Mouse (Mus musculus): ENCODE data around the gene Fam71a. TPM values are rescaled to one million over a fixed set of nuclear protein-coding genes. Genes with fewer than 3 reads are reported as not detected.

Fam71a gene
- total and polyA plus RNA-seq, 3 experiments: not detected

DNA sequence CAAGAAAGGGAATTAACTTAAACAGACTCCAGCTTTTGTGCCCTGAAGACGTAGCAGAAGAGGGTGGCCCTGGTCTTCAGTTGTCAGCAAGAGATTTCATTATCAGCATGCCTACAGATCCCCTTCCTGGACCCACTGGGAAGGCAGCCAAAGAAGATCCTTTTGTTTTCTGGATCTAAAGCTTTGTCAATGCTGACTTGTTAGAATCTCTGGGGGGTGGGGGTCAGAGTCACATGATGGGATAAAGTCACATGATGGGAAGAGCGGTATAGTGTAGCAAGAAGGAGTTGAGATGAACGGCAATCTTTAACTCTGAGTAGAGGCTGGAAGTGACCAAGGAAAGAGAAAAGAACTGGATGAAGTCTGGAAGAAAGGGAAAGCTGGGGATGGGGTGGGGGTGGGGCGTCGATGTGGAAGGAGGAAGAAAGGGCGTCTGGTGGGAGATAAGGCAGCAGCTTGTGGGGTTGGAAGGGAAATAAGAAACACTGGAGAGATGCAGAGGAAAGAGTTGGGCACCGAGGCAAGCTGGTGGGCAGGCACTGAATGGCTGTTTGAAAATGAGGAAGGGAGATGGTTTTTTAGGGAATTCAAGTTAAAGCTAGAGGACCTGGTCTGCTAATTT lies 25.6 kb downstream of the Fam71a start:
- no peak overlapping the region for H3K9ac ChIP-seq (ENCODE audit: insufficient read depth, low read depth)
- H3K4me2 ChIP-seq (ENCODE audit: insufficient read depth, low read depth, poor library complexity, severe bottlenecking): no peak overlapping the region
- no peak overlapping the region for H3K4me3 ChIP-seq (replicated peaks in 1 of 3; ENCODE audit: low read depth in 2 of 3, low read length in 2 of 3, poor library complexity in 1 of 3)
- H3K9me3 ChIP-seq (replicated peaks; ENCODE audit: low read length): no peaks in the 10 kb centered on the region
- dilution Hi-C loops (cut with MboI; ENCODE audit: extremely low pct_ligation_motif_present, extremely low pct_unique_long_range_greater_than_20kb, low sequenced_read_pairs) (no loop called here), in situ Hi-C loops (cut with MboI; ENCODE audit: low pct_ligation_motif_present, low pct_unique_long_range_greater_than_20kb, low sequenced_read_pairs) (no loop called here)
- DNase-seq (ENCODE audit: extremely low read depth): no peak
- H3K27ac ChIP-seq (ENCODE audit: insufficient read depth, low read depth): no peak overlapping the region
- no peaks in the 10 kb centered on the region for H3K36me3 ChIP-seq (replicated peaks in 1 of 2; ENCODE audit: control insufficient read depth in 1 of 2, insufficient read depth in 1 of 2, low read length in 1 of 2)
- peaks cover 2 to 12% of the 10 kb centered on the region in 2 experiments; a peak in 2 of 4 replicates for H3K4me1 ChIP-seq (ENCODE audit: control insufficient read depth in 1 of 2, insufficient read depth in 2 of 2)
- no peaks in the 10 kb centered on the region for H3K79me2 ChIP-seq (replicated peaks; ENCODE audit: control insufficient read depth, extremely low read depth, insufficient read depth, poor library complexity, severe bottlenecking)
- no peak for TF ChIP-seq RCOR1 (conservative IDR thresholded peaks at IDR 0.05; ENCODE audit: low read depth, low read length)
- no peak for TF ChIP-seq PAX5 (IDR thresholded peaks at IDR 0.05; ENCODE audit: low read length)
- TF ChIP-seq ELF1 (IDR thresholded peaks at IDR 0.05; ENCODE audit: low read depth, low read length): no peak
- no peak for TF ChIP-seq JUND (conservative IDR thresholded peaks at IDR 0.05; ENCODE audit: low read depth, low read length)
- no peak for TF ChIP-seq MYC (IDR thresholded peaks at IDR 0.05; ENCODE audit: low read depth, low read length)
- TF ChIP-seq USF1 (IDR thresholded peaks at IDR 0.05; ENCODE audit: low read depth, low read length): no peak
- TF ChIP-seq USF2 (conservative IDR thresholded peaks at IDR 0.05; ENCODE audit: low read depth, low read length): no peak
- TF ChIP-seq MAX (IDR thresholded peaks at IDR 0.05; ENCODE audit: low read length): no peak
- TF ChIP-seq TBP (conservative IDR thresholded peaks at IDR 0.05; ENCODE audit: low read depth, low read length): no peak
- TF ChIP-seq EP300 (IDR thresholded peaks at IDR 0.05; ENCODE audit: low read length): no peak
- no peak for TF ChIP-seq E2F4 (IDR thresholded peaks at IDR 0.05; ENCODE audit: insufficient replicate concordance, low read depth, low read length)
- TF ChIP-seq TCF12 (IDR thresholded peaks at IDR 0.05; ENCODE audit: low read depth, low read length): no peak
- no peaks in the 10 kb centered on the region for H3K27me3 ChIP-seq (replicated peaks)

DNA sequence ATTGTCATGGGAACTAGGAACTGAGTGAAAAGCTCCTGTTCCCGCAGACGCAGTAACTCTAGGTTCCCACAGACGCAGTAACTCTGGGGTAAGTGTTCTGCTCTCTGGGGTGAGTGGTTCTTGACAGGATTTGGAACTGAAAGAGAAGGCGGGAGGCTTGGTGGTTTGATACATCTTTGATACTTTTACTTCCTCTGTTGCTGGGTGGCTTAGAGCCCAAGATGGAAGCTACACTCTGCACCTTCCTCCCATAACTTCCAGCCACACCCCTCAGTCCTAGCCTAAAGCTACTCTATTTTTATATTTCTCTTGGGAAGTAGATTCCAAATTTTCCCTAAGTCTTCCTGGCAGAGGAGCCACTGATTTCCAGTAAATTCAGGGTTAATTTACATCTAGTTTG lies 26.2 kb downstream of the Fam71a start:
- Histone ChIP-seq H3K9me3 (replicated peaks; ENCODE audit: low read length) (no peaks in the 10 kb centered on the region), H3K79me2 (replicated peaks; ENCODE audit: control insufficient read depth, extremely low read depth, insufficient read depth, poor library complexity, severe bottlenecking) (no peaks in the 10 kb centered on the region), H3K36me3 (replicated peaks in 1 of 2; ENCODE audit: control insufficient read depth in 1 of 2, insufficient read depth in 1 of 2, low read length in 1 of 2) (no peaks in the 10 kb centered on the region), H3K4me1 (ENCODE audit: control insufficient read depth in 1 of 2, insufficient read depth in 2 of 2) (peaks cover 2 to 12% of the 10 kb centered on the region in 2 experiments; a peak in 2 of 4 replicates), H3K4me2 (ENCODE audit: insufficient read depth, low read depth, poor library complexity, severe bottlenecking) (no peak overlapping the region), H3K9ac (ENCODE audit: insufficient read depth, low read depth) (no peak overlapping the region), H3K4me3 (replicated peaks in 1 of 3; ENCODE audit: low read depth in 2 of 3, low read length in 2 of 3, poor library complexity in 1 of 3) (no peak overlapping the region), H3K27ac (ENCODE audit: insufficient read depth, low read depth) (no peak overlapping the region), H3K27me3 (replicated peaks) (no peaks in the 10 kb centered on the region)
- DNase-seq (ENCODE audit: extremely low read depth): no peak
- no peak for TF ChIP-seq POLR2A (IDR thresholded peaks at IDR 0.05; ENCODE audit: low read depth, low read length)
- no peak for TF ChIP-seq BHLHE40 (IDR thresholded peaks at IDR 0.05; ENCODE audit: low read depth, low read length)
- no peak for TF ChIP-seq JUND (conservative IDR thresholded peaks at IDR 0.05; ENCODE audit: low read depth, low read length)
- no peak for TF ChIP-seq ELF1 (IDR thresholded peaks at IDR 0.05; ENCODE audit: low read depth, low read length)
- TF ChIP-seq MXI1 (IDR thresholded peaks at IDR 0.05; ENCODE audit: low read depth, low read length): no peak
- no peak for TF ChIP-seq PAX5 (IDR thresholded peaks at IDR 0.05; ENCODE audit: low read length)
- TF ChIP-seq POLR2AphosphoS2 (IDR thresholded peaks at IDR 0.05; ENCODE audit: low read depth, low read length): no peak
- TF ChIP-seq USF2 (conservative IDR thresholded peaks at IDR 0.05; ENCODE audit: low read depth, low read length): no peak
- TF ChIP-seq MEF2A (IDR thresholded peaks at IDR 0.05; ENCODE audit: borderline replicate concordance, low read depth, low read length): no peak
- TF ChIP-seq RAD21 (IDR thresholded peaks at IDR 0.05; ENCODE audit: low read depth, low read length): no peak
- TF ChIP-seq MAZ (IDR thresholded peaks at IDR 0.05; ENCODE audit: low read depth, low read length): no peak
- no peak for TF ChIP-seq MAX (IDR thresholded peaks at IDR 0.05; ENCODE audit: low read length)
- dilution Hi-C loops (cut with MboI; ENCODE audit: extremely low pct_ligation_motif_present, extremely low pct_unique_long_range_greater_than_20kb, low sequenced_read_pairs): no loop called here
- in situ Hi-C loops (cut with MboI; ENCODE audit: low pct_ligation_motif_present, low pct_unique_long_range_greater_than_20kb, low sequenced_read_pairs): no loop called here

Measured in CH12.LX (cell line).